Mouse (Mus musculus) frontal cortex, postnatal 36 days (tissue): ENCODE results near the gene Dnah7c.
A peak's percentile ranks its signal among the peaks of the same experiment; 100 is the strongest.
"Not testable (repeated sequence)": the region's sequence is repeated elsewhere in the genome, so short reads cannot be mapped to it uniquely, and the experiment has no call there.

Experiments
- DNase-seq, 2 experiments: peaks; one replicate each; pipeline ENCODE4 v3.0.0; 2022; ENCODE audit warnings: low spot score in 2 of 2

The Dnah7c gene

DNA sequence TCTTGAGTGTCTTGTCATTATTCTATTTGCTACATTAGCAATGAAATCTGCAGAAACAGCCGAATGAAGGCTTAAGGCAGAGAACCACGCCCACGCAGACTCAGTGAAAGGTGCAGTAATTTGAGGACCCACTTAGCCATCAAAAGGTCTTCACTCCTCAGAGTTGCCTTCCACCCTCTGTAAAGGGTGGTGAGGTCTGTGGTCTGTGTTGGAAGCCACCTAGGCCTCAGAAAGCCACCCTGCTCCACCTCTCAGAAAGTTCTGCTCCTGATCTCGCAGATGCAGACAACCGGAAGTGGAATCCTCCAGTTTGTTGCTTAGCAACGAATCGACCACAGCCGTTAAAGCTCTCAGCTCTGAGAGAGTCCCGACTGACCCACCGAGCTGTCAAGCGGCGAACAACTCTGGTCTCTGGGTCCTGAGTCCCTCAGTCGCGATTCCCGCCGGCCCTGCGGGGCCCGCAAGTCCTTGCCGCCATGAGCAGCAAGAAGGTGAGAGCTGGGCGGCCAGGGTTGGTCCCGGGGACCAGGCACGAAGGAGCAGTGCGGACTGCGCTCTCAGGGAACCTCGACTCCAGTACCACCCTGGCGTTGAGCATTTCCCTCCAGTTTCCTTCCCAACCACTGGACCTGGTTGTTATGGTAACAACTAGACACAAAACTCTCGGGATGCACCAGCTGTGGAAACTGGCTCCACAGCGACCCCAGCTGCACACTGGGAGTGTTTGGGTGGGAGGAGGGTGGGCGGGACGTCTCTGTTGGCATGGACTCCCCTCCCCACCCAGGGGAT, at the start of gene Dnah7c:
TSS of gene Dnah7c (plus strand) at position 456 of the 789 bp plus-strand sequence.
- peak; percentile 35 to 50 for DNase-seq

DNA sequence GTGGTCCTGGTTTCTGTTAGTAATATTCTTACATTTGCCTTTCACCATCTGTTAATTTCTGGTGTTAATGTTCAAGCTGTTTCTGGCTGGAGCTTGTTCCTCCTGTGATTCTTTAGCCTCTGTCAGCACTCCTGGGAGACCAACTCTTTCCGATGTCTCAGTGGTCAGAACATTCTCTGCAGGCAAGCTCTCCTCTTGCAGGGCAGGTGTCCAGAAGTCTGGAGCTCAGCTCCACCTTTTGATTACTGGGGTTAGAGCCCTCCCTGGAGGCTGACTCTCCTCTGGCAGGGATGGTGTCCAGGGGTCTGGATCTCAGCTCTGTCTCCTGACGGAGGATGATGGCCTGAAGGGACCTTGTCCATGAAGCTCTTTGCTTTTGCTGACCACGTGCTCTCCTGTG, 44.8 kb upstream of the Dnah7c start:
- not testable (repeated sequence) for DNase-seq

DNA sequence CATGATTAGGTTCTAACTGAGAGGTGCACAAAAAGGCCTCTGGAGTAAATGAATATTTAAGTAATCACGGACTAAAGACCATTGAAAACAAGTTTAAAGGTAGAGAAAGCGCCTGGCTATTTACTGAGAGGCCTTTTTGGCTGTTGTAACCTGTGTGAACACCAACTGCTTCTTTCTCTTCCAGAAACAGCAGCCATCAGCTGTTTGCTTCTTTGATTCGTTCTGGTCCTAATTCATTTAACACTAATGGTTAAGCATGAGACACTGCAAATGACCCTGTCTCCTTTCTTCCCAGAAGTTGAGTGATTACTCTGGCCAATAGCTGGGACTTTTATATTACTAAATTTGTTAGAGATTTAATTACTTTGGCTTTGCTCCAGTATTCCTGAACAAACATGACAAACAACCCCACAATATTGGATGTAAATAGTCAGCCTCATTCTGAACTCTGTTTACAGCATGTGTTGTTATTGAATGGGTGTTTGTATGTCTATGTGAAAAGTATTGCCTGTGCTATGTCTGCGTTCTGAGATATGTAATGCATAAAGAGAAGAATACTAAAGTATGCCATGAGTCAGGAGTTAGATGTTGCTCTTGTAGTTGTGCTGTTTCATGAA, 30.6 kb upstream of the Dnah7c start:
- DNase-seq, result not testable (repeated sequence)

DNA sequence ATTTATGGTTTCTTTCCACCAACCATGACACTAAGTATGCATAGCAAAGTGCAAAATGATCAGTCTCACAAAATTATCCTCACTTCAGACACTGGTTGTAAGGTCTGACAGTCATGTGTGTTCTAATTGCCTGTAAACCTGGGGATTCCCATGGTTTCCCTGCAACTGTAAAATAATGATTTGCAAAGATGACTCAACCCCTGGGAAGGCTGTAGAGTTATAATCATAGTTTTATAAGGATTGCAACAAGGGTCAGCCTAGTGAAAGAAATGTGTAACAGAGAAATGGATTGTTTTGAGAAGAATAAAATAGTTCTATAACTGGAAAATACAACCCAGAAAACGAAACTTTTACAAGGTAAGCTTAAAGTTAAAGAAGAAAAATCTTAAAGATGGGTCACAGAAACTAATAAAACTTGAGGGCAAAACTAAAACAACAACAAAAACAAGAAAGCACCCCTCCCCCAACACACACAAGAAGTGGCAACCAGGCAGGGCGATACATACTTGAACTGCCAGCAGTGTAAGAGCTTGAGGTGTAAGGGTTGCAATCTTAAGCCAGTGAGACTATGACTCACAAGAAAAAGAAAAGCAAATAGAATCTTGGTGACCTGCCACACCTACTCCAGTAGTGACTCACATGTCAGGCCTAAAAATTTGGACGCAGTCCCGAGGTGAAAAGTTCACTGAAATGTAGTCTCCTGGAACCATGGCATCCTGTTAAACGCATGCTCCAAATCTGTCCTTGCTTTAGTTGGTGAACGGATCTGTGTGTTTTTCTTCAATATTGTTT, 16.9 kb upstream of the Dnah7c start:
- no peak for DNase-seq

DNA sequence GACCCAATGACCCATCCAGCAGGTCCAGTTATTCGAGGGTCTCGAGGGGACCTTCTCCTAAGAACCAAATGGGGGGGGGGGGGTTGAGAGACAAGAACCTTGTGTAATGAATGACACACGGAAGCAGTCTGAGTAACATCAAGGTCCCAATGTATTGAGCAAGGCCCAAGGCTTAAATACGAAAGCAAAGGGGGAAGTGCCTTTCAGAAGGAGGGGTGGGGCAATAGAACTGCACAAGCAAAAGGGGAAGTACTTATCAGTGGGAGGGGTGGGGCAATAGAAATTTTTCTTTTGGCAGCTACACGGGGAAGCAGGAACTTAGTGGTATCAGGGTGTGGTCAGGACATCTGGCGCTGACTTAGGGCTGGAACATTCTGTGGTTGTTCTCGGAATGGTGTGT, 10.6 kb upstream of the Dnah7c start:
- DNase-seq, result not testable (repeated sequence)

DNA sequence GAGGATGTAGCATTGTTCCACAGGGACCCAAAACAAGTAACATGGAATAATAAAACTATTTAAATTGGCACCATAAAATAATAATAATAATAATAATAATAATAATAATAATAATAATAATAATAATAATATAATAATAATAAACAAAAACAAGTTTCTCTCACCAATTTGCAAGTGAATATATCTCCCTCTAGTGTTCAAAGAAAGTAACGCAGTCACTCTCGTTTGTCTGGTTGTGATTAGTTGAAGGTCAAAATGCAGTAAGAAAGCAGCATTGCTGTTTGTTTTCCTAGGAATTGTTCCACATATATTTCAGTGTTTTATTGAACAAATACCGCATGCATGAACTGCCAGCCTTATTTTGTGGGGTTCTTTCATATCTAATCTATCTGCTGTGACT, 8.4 kb upstream of the Dnah7c start:
- DNase-seq, result not testable (repeated sequence)

DNA sequence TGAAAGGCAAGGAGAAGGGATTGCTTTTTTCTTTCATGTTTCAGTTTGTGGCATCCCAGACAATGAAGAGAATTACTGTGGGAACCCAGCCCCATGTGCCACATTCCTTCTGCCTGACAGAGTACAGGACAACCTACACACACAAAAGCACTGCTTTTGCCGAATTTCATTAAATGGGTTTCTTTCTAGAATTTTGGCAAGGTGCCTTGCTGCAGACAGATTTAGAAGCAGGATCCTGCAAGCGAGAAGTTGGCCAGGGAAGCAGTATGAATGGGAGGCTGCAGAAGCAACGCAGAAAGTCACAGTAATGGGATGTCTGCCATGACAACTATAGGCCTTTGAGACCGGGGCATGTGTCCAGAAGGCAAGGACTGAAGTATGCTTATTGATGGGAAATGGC, 6.4 kb upstream of the Dnah7c start:
- peak; percentile 11 to 19 for DNase-seq

DNA sequence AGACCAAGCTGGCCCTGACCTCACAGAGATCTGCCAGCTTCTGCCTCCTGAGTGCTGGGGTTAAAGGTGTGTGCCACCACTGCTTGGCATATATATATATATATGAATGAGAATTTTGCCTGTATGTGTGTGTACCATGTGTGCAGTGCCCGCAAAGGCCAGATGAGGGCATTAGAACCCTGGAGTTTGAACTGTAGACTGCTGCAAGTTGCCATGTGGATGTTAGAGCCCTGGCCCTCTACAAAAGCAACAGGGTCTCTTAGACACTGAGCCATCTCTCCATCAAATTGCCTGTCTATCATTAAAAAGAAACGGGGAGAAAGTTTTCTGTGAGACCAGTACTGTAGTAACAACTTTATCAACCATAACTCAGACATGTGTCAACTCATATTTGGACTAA, 3.0 kb downstream of the Dnah7c start:
- DNase-seq, result no peak

DNA sequence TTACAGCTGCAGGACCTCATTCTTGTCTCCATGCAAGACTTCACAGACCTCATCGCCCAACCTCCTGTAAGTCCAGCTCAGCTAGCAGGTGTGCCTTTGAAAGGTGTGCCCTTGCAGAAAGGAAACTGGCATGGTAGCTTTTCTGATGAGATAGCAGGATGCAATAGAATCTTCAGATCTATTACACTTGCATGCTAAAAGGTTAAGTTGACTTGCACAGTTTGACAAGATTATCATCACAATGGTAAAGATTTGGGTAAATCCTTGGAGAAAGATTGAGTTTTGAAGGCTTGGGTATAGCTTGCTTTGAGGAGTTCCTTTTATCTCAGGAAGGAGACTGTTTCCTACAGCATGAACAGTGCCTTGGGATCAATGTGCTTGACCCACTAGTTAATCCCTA, 89.3 kb downstream of the Dnah7c start:
- not testable (repeated sequence) for DNase-seq

DNA sequence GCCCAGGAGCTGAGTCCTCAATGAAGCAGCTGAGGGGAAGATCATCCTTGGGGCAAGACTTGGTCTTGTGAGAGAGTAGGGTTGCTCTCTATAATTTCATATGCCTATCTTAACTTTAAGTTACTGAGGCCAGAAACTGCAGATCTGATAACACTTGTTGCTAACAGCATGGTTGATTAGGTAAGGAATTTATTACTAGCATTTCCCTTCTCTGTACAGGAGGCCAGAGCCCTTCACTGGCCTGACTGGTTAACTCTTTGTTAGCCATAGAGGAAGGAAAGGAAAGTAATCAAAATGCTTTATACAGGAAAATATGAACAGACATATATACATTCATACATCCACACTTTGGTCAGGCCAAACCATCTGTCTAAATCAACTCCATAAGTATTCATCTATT, 95.6 kb downstream of the Dnah7c start:
- DNase-seq, result no peak

DNA sequence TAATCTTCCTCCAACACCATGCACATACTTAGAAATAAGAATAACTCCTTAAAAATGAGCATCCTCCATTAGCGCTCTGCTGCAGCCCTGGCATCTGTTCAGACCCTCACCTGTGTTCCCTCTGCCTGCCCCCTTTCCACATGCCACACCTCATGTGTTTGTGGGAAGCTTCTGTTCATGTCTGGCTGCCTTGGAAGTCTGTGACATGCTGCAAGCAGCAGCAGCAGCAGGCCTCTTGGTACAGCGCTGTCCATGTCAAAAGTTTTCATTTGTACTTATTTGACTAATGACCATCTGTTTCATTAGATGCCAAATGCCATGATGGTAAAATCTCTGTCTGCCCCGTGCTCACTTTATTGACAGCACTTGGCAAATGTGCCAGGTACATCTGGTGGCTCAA, 101.1 kb downstream of the Dnah7c start:
- DNase-seq, result not testable (repeated sequence)

DNA sequence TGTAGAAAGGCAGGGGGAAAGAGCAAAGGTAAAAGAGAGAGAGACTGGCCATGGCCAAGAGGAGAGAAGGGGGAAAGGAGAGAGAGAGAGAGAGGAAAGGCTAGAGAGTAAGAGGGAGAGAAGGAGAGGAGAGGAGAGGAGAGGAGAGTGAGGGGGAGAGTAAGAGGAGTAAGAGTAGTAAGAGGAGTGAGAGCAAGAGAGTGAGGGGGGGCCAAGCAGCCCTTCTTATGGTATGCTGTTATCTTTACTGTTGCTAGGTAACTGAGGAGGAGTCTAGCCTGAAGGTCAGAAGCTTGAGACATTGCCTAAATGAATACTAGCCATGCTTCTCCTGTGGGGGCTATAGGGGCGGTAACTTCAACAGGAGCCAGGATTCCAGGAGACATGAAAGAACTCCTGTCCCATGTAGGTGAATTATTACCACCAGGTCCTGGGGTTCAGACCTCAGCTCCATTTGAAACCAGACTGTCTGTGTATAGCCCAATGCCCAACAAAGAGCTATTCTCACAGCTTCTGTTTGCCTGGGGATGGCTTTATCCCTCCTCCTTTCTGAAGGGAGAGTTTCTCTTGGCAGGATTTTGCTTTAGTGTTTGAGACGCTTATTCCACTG, 119.5 kb downstream of the Dnah7c start:
- no peak for DNase-seq

DNA sequence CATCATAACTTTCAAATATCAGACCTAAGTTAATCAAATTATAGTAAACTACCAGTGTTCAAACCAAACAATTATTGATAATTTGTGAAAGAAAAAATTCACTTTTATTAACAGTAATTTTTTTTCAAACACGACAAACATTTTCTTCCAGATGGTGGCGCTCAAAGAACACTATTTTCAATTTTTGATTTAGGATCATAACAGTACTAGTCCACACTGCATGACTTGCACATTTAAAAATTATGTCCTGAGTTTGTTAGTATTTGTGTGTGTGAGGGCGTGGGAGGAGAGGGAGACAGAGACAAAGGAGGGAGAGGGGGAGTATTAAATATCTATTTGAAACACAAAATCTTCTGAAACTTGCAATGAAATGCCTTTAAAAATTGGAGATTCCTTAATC, 155.0 kb downstream of the Dnah7c start:
- peak; percentile 23 to 38 for DNase-seq

DNA sequence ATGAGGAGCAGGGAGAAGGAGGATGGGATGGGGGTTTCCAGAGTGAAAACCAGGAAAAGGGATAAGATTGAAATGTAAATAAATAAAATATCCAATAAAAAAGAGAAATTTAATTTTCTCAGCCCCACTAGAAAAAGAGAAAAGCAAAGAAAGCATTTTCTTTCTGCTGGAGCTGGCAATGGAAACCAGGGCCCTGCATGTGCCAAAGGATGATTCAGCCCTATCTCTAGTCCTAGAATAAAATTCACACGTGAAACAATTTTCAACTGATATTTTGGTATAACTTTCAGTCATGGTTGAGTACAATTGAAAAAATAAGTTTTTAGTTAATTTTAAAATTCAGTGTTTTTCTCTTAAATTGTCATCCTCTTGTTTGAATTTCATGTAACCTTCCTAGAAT, 168.4 kb downstream of the Dnah7c start:
- peak; percentile 11 to 56 for DNase-seq

DNA sequence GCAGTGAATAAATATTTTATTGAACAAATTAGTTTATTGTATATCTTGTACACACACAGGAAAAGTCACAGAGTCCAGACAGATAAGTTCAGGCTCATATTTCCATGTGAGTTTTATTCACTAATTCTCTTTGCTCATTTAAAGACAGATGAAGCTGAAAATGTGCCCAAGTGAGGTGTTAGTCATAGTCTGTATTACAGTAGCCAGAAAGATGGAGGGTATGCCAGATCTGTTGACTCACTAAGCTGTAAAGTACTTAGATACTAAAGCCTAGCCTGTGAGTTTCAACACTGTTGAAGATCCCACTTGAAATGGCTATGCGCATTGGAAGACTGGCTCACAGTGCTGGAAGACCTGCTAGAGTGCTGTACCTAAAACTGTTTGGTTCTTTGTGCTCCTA, 171.0 kb downstream of the Dnah7c start:
- peak in 1 of 2 experiments; percentile 10 for DNase-seq

DNA sequence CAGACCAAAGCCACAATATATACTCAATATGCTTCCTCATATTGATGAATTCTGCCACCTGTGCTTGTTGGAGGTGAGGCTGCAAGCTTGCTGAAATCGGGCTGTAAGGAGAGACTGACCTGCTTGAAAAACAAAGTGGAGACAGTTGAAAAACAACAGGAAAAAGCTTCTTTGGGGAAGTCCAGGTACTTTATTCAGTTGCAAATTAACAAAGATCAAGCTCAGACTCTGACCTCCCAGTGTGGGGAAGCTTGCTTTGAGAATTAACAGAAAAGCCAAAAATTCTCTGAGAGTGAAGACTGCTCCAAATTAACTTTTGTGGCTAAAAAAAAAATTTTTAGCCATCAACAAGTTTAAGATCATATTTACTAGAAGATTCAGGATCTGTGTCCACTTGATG, 194.9 kb downstream of the Dnah7c start:
- DNase-seq, result no peak

DNA sequence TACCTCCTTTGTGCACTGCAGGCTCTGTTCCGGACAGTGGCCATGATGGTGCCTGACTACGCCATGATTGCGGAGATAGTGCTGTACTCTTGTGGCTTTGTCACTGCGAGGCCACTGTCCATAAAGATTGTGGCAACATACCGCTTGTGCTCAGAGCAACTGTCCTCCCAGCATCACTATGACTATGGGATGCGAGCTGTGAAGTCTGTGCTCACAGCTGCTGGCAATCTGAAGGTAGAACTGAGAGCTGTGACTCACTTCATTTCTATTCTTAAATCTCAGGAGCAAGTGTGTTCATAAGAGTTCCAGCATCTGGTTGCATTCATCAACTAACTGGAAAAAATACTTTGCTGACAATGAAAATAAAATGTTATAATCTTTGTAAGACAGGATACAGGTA, 200.5 kb downstream of the Dnah7c start:
- peak; percentile 26 to 33 for DNase-seq

DNA sequence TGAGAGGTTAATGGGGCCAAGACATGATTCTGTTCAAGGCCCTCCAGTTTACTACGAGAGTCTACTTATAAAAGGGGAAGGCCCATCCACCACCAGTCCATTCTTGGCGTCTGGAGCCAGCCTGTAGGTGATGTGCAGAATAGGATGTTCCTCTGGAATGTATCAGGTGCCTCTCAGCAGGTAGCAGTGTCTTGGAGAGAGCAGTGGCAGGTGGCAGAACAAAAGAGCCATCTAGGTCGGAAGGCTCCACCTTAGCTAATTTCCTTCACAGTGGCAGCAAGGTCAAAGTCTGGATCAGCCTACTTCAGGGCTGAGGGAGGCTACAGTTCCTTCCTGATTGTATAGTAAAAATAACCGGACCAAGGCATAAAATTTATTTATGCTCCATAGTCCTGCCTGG, 224.4 kb downstream of the Dnah7c start:
- not testable (repeated sequence) for DNase-seq

DNA sequence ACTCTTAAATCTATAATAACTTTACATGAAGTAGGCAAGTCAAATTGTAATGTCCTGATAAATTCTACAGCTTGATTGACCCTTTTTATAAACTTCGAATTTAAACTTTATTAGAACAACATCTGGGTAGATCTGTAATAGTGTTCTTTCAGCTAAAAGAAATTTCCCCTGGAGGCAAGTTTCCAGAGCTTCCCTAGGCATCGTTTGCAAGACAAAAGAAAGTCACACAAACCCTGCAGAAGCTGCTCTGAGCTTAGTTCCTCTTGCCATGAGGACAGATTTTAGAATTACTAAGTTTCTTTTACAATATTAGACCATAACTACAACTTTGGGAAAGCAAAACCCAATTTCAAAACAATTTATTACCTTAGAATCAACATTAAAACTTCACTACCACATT, 227.3 kb downstream of the Dnah7c start:
- not testable (repeated sequence) for DNase-seq

DNA sequence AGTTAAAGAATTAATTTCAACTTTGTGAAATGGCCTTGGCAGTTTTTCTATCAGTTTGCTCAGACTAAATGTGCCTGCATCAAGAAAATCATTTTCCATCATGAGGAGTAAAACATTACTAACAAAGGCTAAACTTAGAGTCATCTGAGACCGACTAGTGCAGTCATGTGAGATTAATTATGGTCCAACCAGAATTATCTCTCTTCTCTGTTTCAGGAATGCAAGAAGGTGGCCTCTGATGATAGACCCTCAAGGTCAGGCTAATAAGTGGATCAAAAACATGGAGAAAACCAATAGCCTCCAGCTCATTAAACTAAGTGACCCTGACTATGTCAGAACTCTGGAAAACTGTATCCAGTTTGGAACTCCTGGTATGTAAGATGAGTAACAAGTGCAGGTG, 299.4 kb downstream of the Dnah7c start:
- DNase-seq, result not testable (repeated sequence)

DNA sequence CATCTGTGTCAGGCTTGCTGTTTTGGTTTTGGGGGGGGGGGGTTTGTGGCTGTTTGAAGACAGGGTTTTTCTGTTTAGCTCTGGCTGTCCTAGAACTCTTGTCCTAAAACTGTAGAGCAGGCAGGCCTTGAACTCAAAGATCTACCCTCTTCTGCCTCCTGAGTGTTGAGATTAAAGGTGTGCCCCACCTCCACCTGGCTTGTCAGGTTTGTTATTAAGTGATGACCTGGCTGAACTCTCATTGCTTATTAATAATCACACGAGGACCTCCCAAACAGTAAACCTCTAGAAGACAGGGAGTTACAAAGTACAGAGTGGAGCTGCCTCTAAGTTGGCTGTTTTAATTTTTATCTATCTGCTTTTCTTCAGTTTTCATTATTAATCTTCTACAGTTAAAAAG, 299.9 kb downstream of the Dnah7c start:
- DNase-seq, result no peak

DNA sequence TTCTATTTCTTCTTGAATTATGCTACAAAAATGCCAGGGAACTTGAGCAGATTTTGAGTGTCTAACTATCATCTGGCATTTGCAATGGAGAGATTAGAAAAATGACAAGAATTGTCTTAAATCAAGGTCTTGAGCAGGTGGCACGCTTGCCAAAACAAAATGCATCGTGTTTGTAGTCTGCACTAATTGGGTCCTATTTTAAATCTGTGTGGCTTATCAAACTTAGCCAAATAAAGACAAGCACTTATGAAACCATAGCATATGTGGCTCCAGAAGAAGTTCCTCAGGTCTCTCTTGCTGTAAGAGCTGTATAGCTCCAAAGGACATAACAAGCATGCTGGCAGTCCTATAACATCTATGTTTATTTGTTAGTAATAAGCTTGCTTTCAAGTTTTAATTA, 300.3 kb downstream of the Dnah7c start:
- peak in 1 of 2 experiments; percentile 6 for DNase-seq
